Mouse (Mus musculus) kidney, adult 2 months (tissue): Measurements from ENCODE around the gene Robo2. TPM values are rescaled to one million over a fixed set of nuclear protein-coding genes. Genes with fewer than 3 reads are reported as not detected.
A peak's percentile ranks its signal among the peaks of the same experiment; 100 is the strongest.

ENCODE experiments used
- DNase-seq: peaks from one replicate; pipeline ENCODE4 v3.0.0; 2021
- H3K27ac ChIP-seq: fragments of 200-500 bp; 2 replicates; pipeline ENCODE4 v1.5.1; 2012; ENCODE audit warnings: low read depth, low read length, control low read depth, inconsistent platforms; ENCODE audit not compliant: insufficient read depth
- H3K27me3 ChIP-seq: fragments of 200-500 bp; replicated peaks from 2 replicates; pipeline ENCODE4 v1.6.1; 2012; ENCODE audit warnings: mild to moderate bottlenecking, moderate library complexity, low read length, inconsistent platforms; ENCODE audit not compliant: control insufficient read depth, insufficient read depth
- H3K36me3 ChIP-seq: fragments of 200-500 bp; 2 replicates; pipeline ENCODE4 v1.6.1; 2012; ENCODE audit warnings: mild to moderate bottlenecking, moderate library complexity, low read length, inconsistent platforms; ENCODE audit not compliant: control insufficient read depth, insufficient read depth
- H3K4me1 ChIP-seq: fragments of 200-500 bp; 2 replicates; pipeline ENCODE4 v1.6.1; 2011; ENCODE audit warnings: low read length; ENCODE audit not compliant: control insufficient read depth, insufficient read depth
- H3K4me3 ChIP-seq: fragments of 200-500 bp; 2 replicates; pipeline ENCODE4 v1.5.1; 2011; ENCODE audit warnings: mild to moderate bottlenecking, low read depth, low read length, control low read depth; ENCODE audit not compliant: insufficient read depth
- CTCF ChIP-seq: fragments of 200-500 bp; conservative IDR thresholded peaks from 2 replicates; pipeline ENCODE4 v1.5.1; 2011; ENCODE audit warnings: low read depth, mild to moderate bottlenecking, control low read depth, low read length, moderate library complexity, mixed read lengths; ENCODE audit not compliant: insufficient read depth, insufficient read length
- POLR2A ChIP-seq: fragments of 200-500 bp; IDR thresholded peaks from one replicate; pipeline ENCODE4 v1.6.1; 2011; ENCODE audit warnings: low read depth, low read length, control low read depth
- WGBS: fragments of 180-500 bp; shearing (Covaris S2); methylation state at CpG from one replicate; pipeline ENCODE4 v1.1.7; 2018; 5-methylcytosine and 5-hydroxymethylcytosine counted together
- polyA plus RNA-seq: library from polyadenylated mRNA; depleted of rRNA; stranded (reverse); fragments of >200 nt; gene quantifications from 2 replicates; pipeline ENCODE4 v1.2.3, GENCODE M21; 2012

The Robo2 gene
- polyA plus RNA-seq, 1 experiment: 15.3 TPM

- H3K36me3 ChIP-seq: no peaks in the 10 kb centered on the region
- WGBS: 54% methylated on average over 7 of the region's 7 CpGs
- H3K27me3 ChIP-seq: no peaks in the 10 kb centered on the region
- H3K4me1 ChIP-seq: no peaks in the 10 kb centered on the region
- TF ChIP-seq POLR2A (no peak), CTCF (no peak)
- DNase-seq: no peak
- H3K4me3 ChIP-seq: no peak overlapping the region
- no peak overlapping the region for H3K27ac ChIP-seq
Measured at GRCm38 (mm10) chr16:74169121-74169520, 242.5 kb downstream of the Robo2 start.

GRCm38 (mm10) chr16:74167832-74168231, 243.8 kb downstream of the Robo2 start:
- TF ChIP-seq CTCF (no peak), POLR2A (no peak)
- no peak overlapping the region for H3K27ac ChIP-seq
- no peaks in the 10 kb centered on the region for H3K27me3 ChIP-seq
- DNase-seq: no peak
- H3K4me1 ChIP-seq: no peaks in the 10 kb centered on the region
- H3K4me3 ChIP-seq: no peak overlapping the region
- no peaks in the 10 kb centered on the region for H3K36me3 ChIP-seq

DNA sequence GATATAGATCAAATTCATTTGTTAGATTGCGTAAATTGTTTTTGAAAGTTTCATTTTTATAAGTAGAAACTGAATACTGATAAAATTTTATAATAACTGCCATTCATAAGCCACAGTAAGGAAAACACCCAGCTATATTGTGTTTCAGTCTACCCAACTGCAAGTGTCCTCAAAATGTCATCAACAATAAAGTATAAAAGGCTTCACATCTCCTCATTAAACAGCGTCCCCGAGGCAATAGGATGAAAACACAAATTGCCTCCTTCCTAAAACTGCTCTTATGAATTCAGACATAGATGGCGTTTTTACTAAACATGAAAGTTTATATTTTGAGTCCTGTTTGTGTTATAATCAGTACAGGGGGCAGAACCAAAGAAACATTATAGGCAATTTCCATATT, 249.6 kb downstream of the Robo2 start:
- WGBS: 85% methylated on average over 4 of the region's 4 CpGs

GRCm38 (mm10) chr16:74159189-74159588, 252.4 kb downstream of the Robo2 start:
- Histone ChIP-seq H3K27ac (no peak overlapping the region), H3K4me1 (no peaks in the 10 kb centered on the region), H3K27me3 (no peaks in the 10 kb centered on the region), H3K36me3 (no peaks in the 10 kb centered on the region), H3K4me3 (no peak overlapping the region)
- DNase-seq: no peak
- no peak for TF ChIP-seq POLR2A
- no peak for TF ChIP-seq CTCF
- WGBS: 81% methylated on average over 3 of the region's 3 CpGs

More for the DNA sequence above, 249.6 kb downstream of the Robo2 start:
- TF ChIP-seq CTCF (no peak), POLR2A (no peak)
- H3K27ac ChIP-seq: no peak overlapping the region
- no peak overlapping the region for H3K4me3 ChIP-seq
- no peak for DNase-seq
- no peaks in the 10 kb centered on the region for H3K27me3 ChIP-seq
- H3K36me3 ChIP-seq: no peaks in the 10 kb centered on the region
- H3K4me1 ChIP-seq: no peaks in the 10 kb centered on the region

DNA sequence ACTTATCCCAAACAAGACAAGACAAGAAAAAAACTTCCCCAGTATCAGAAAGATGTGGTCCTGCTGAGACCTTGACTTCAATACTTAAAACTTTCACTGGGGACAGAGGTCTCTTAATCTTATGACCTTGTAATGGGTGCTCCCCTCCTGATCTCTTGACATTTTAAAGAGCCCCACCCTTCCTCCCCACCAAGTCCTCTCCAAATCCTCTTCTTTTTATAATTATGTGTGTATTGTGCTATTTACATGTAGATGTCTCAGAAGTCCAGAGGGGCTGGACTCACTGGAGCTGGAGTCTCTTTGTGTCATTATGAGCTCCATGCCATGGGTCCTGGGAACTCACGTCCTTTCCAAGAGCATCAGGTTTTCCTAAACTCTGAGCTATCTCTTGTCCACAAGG, 275.4 kb downstream of the Robo2 start:
- Histone ChIP-seq H3K4me1 (no peaks in the 10 kb centered on the region), H3K4me3 (no peak overlapping the region), H3K27ac (no peak overlapping the region), H3K27me3 (no peaks in the 10 kb centered on the region), H3K36me3 (no peaks in the 10 kb centered on the region)
- WGBS: 83% methylated on average over 1 of the region's 1 CpGs
- no peak for DNase-seq
- no peak for TF ChIP-seq CTCF
- TF ChIP-seq POLR2A: no peak

DNA sequence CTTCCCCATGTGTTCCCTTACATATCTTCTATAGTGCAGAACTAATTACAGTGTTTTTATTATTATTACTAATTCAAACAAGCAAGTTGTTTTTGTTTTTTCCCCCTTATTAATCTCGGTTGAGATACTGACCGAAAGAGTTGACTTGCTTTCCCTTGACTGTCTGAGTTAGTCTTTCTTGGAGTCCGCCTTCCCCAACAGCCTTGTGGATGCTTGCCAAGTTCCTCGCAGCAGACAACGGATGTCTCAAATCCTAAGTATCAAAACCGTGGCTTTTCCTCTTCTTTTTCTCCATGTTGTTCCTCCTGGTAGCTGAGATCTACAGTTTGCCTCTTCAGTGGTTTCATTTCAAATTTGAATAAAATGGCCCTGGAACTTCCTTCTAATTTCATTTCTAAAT, 278.8 kb downstream of the Robo2 start:
- WGBS: 56% methylated on average over 6 of the region's 6 CpGs
- no peak for TF ChIP-seq POLR2A
- Histone ChIP-seq H3K27me3 (no peaks in the 10 kb centered on the region), H3K4me1 (no peaks in the 10 kb centered on the region), H3K36me3 (no peaks in the 10 kb centered on the region), H3K4me3 (no peak overlapping the region), H3K27ac (no peak overlapping the region)
- peak; percentile 13 for DNase-seq

DNA sequence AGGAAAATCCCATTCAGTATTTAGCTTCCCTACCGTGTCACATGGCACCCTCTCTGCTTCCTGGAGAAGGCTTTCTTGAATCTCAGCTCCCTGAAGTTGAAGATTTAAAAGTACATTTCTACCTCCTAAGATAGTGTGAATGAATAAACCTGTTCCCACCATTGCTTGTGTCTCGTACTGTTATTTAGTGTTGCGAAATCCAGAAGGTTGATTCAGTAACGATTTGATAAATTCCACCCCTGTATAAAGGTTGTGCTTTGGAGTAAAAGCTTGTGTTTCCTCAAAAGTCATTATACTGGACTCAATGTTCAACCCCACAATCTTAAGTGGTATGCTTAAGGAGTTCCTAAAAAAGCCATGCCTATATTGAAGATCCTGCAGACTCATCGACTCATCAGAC, 280.3 kb downstream of the Robo2 start:
- H3K4me1 ChIP-seq: no peaks in the 10 kb centered on the region
- H3K36me3 ChIP-seq: no peaks in the 10 kb centered on the region
- no peak overlapping the region for H3K27ac ChIP-seq
- 90% methylated on average over 5 of the region's 5 CpGs for WGBS
- H3K27me3 ChIP-seq: no peaks in the 10 kb centered on the region
- no peak overlapping the region for H3K4me3 ChIP-seq
- TF ChIP-seq CTCF: no peak
- TF ChIP-seq POLR2A: no peak
- no peak for DNase-seq

- no peaks in the 10 kb centered on the region for H3K27me3 ChIP-seq
- H3K36me3 ChIP-seq: no peaks in the 10 kb centered on the region
- DNase-seq: no peak
- WGBS: 51% methylated on average over 5 of the region's 5 CpGs
- H3K4me1 ChIP-seq: no peaks in the 10 kb centered on the region
- TF ChIP-seq POLR2A: no peak
- TF ChIP-seq CTCF: no peak
- no peak overlapping the region for H3K4me3 ChIP-seq
- H3K27ac ChIP-seq: no peak overlapping the region
Measured at GRCm38 (mm10) chr16:74128443-74128983, 283.1 kb downstream of the Robo2 start.
